Mouse (Mus musculus) left cerebral cortex, postnatal 14 days (tissue): Measurements from ENCODE around the gene Dennd5a. TPM values are rescaled to one million over a fixed set of nuclear protein-coding genes. Genes with fewer than 3 reads are reported as not detected.

Experiments used
- DNase-seq, 2 experiments: peaks; one replicate each; pipeline ENCODE4 v3.0.0; 2021 to 2022; ENCODE audit warnings: low spot score in 2 of 2, mixed read lengths in 1 of 2
- intact Hi-C: fragments of 180-260 bp; cut with DNase I; formaldehyde crosslinking; loops from one replicate; pipeline ENCODE4 v1.15.1; 2025
- total RNA-seq, 2 experiments: library from RNA; stranded (reverse); gene quantifications; 2 replicates each; pipeline ENCODE4 v1.2.3; 2021

Dennd5a gene
- total RNA-seq, 2 experiments from 2014 or later, result 182 to 186 TPM

DNA sequence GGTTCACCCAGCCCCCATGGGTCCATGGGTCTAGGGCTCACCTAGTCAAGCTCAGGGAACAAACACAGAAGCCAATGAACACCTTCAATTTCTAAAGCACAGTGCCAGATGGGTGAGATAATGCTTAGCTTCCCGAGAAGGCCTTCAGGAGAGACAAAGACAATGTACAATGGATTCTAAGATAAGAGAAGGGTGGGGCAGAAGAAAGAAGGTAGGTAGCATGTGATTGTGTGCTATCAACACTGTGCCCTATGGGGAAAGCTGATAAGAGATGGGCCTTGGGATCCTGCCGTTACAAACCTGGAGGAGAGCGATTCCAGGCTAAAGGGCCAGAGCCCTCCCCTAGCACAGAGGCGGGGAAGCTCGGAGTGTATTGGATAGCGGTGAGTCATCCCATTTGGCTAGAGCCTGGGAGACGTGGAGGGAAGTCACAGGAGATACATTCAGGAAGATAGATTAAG, 107.5 kb downstream of the Dennd5a start:
- intact Hi-C loops, result no loop called here
- DNase-seq, result no peak

DNA sequence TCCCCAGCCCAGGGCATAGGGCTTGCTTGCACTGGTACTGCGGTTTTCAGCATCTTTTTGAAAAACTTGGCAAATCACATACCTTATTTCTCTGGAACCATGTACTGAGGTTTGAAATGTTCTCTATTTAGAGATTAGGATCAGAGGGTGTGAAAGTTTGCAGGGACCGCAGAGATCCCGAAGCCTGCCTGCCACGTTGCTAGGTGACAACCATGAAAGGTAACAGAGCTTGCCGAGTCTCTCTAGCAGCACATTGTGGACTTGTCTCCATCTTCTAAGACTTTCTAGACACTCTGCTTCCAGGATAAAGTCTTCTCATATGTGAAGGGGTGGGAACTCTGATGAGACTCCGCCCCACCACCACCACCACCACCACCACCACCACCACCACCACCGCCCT, 108.3 kb downstream of the Dennd5a start:
- DNase-seq, result peak; percentile 30 to 51
- intact Hi-C loops, result no loop called here

GRCm38 (mm10) chr7:109850531-109850930, 109.7 kb downstream of the Dennd5a start:
- intact Hi-C loops, result no loop called here
- DNase-seq, result no peak

- no peak for DNase-seq
- intact Hi-C loops, result no loop called here
These were observed 110.4 kb downstream of the Dennd5a start for GRCm38 (mm10) chr7:109849750-109850434.

DNA sequence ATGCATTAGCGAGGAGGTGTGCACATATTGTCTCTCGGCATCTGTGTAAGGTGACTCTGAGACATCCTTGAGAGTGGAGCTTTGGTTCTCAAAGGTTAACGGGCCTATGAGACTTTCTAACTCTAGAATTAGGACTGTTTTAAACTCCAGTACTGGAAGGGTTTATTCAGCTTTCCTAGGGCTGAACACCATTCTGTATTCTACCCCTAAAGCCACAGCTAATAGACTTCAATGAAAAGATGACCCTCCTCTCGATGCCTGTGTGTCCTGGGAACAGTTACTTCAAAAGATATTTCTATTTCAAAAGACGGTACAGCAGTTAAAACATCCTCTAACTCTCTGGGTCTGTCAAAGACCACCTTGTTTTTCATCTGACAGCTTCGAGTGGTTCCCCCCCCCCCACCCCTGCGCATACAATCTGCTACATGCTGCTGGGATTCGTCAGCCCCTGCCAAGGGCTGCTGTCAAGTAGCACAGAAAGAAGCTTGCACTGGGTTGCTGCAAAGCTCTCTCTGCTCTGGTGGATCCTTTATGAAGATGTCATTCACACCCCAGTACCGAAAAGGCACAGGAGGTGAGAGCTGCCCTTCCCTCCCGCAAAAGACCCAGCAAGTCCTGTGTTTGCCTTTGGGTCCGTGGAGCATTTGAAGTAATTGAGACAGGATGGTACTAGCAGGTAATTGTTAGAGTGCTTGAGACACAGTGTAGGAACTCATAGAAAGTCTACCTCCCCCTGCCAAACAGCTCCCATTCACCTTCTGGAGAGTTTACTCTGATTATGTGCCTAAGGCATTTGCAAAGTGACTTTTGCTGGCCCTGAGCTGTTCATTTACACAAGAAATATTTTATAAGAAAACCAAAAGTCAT, 111.2 kb downstream of the Dennd5a start:
- intact Hi-C loops, result no loop called here

GRCm38 (mm10) chr7:109844100-109844499, 116.2 kb downstream of the Dennd5a start:
- no peak for DNase-seq
- intact Hi-C loops, result no loop called here

More for the DNA sequence above, 111.2 kb downstream of the Dennd5a start:
- DNase-seq, result no peak

Other genes with a start within 250 kb of the Dennd5a start
- gene BC051019, start 236.6 kb downstream of the Dennd5a start, total RNA-seq, result not detected
- not detected for gene Ascl3, start 228.7 kb downstream of the Dennd5a start, total RNA-seq
- 10 to 100 TPM; 81.0 to 81.5 TPM for gene Tmem9b, start 207.6 kb downstream of the Dennd5a start, total RNA-seq
- 10 to 100 TPM; 87.2 to 87.8 TPM for gene Nrip3, start 178.4 kb downstream of the Dennd5a start, total RNA-seq
- under 1 TPM; 0.82 to 0.88 TPM for gene Scube2, start 94.8 kb downstream of the Dennd5a start, total RNA-seq
- gene Tmem41b, start 26.5 kb upstream of the Dennd5a start, total RNA-seq, result 10 to 100 TPM; 54.7 to 55.1 TPM
- gene Ipo7, start 57.8 kb upstream of the Dennd5a start, total RNA-seq, result 10 to 100 TPM; 90.1 to 91.0 TPM
- gene Zfp143, start 100.7 kb upstream of the Dennd5a start, total RNA-seq, result 1 to 10 TPM; 9.5 to 10.0 TPM
- 10 to 100 TPM; 15.8 to 19.5 TPM for gene Wee1, start 161.6 kb upstream of the Dennd5a start, total RNA-seq